ENCODE assay signal across 8 mouse cellular contexts in the genomic region with DNA sequence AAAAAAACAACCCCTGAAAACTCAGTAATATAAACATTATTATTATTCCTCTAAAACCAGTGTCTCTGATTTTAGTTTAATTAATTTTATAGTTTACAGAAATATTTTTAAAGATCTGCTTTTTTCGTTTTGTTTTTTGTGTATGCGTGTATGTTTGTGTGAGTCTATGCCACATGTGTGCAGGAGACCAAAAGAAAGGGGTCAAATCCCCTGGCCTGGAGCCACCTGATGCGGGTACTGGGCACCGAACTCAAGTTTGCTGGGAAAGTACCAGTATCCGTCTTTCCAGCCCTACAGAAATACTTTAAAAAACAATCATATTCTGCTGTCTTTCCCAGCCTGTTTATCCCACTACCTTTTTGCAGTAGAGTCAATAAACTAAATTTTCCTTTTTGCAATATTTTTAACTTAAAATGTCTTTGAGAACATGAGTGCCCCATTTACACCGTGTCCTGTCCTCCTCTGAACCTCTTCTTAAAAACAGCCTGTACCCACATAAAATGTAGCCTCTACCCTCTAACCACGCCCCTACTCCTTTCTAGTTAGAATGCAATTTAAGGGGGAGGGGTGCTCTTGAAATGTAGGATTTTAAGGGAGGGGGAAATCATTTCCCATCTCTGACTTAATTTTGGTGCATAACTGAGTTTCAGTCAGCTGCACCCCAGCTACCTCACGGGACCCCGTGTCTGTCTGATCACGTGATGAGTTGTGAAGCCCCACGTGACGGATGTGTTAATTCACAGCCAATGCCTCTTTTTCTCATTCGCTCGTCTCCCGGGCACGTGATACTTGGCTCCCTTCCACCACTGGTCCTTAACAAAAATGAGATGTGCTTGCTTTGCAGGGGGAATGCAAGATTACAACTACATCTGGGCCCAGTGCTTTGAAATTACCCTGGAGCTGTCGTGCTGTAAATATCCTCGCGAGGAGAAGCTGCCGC. TPM values are rescaled to one million over a fixed set of nuclear protein-coding genes. Genes with fewer than 3 reads are reported as not detected.
DNase-seq lines count a peak whose midpoint lies in the region; ATAC-seq and TF ChIP-seq lines count a peak whose summit lies in the region.

No protein-coding gene starts in this region.

- H3K27me3 ChIP-seq in forebrain, postnatal 0 days (ENCODE audit: insufficient read depth, low read length), result no peaks in the 10 kb centered on the region
- no peaks in the 10 kb centered on the region for H3K27me3 ChIP-seq in lung, embryonic 14.5 days (ENCODE audit: insufficient read depth, low read length)

- peak overlapping the region; percentile 34 for H3K4me3 ChIP-seq in forebrain, postnatal 0 days (ENCODE audit: low read depth, low read length)
- H3K4me3 ChIP-seq in lung, embryonic 14.5 days (ENCODE audit: low read depth, low read length), result no peak overlapping the region

- no peak for TF ChIP-seq CTCF in forebrain, postnatal 0 days (IDR thresholded peaks at IDR 0.05; ENCODE audit: low read depth)
- no peak for TF ChIP-seq CTCF in lung, embryonic 14.5 days (IDR thresholded peaks at IDR 0.05; ENCODE audit: low read depth)

- WGBS in forebrain, postnatal 0 days, result 29% methylated on average over 20 of the region's 20 CpGs
- 38% methylated on average over 20 of the region's 20 CpGs for WGBS in lung, embryonic 14.5 days

- DNase-seq in ES-CJ7 (ENCODE audit: low read depth, low spot score), result peak; percentile 63
- DNase-seq in cerebellum, adult 18-20 months, result peak; percentile 80 to 87
- peak; percentile 96 for DNase-seq in forebrain, postnatal 0 days
- peak; percentile 42 to 45 for DNase-seq in heart, postnatal 36 days
- DNase-seq in layer of hippocampus, adult 18-20 months (ENCODE audit: low spot score in 2 of 2), result peak; percentile 72 to 91
- DNase-seq in lung, embryonic 14.5 days, result peak; percentile 86
- peak; percentile 79 for DNase-seq in thymus, postnatal 25 days

- H3K9ac ChIP-seq in forebrain, postnatal 0 days, result peak overlapping the region; percentile 47
- no peak overlapping the region for H3K9ac ChIP-seq in lung, embryonic 14.5 days

- intact Hi-C loops in heart, postnatal 36 days (cut with DNase I), result loop anchor here (5.0 kb wide), 2 partner anchors 48 to 313 kb away; a partner anchor contains a TSS

- H3K4me2 ChIP-seq in forebrain, postnatal 0 days (ENCODE audit: low read depth), result peak overlapping the region; percentile 54
- peak overlapping the region; percentile 50 for H3K4me2 ChIP-seq in lung, embryonic 14.5 days

- peak; percentile 91 for ATAC-seq in forebrain, postnatal 0 days
- peak; percentile 45; the same call in 1 of the 2 replicates for ATAC-seq in lung, embryonic 14.5 days (ENCODE audit: insufficient read depth)
- ATAC-seq in neutrophil, adult 5-6 weeks (ENCODE audit: extremely low read depth, insufficient number of reproducible peaks, low FRiP score, poor library complexity, severe bottlenecking), result 0 out of 2 replicates have a peak, but pooled peaks have one; percentile 34

- peaks cover 3% of the 10 kb centered on the region; the same call in 1 of the 2 replicates for H3K4me1 ChIP-seq in forebrain, postnatal 0 days (ENCODE audit: insufficient read depth)
- peaks cover 6% of the 10 kb centered on the region; the same call in 1 of the 2 replicates for H3K4me1 ChIP-seq in lung, embryonic 14.5 days (ENCODE audit: insufficient read depth)

- peak overlapping the region; percentile 82 for H3K27ac ChIP-seq in forebrain, postnatal 0 days (ENCODE audit: low read depth, low read length)
- H3K27ac ChIP-seq in lung, embryonic 14.5 days (ENCODE audit: low read depth), result no peak overlapping the region

- H3K9me3 ChIP-seq in forebrain, postnatal 0 days (ENCODE audit: low read length), result no peaks in the 10 kb centered on the region
- H3K9me3 ChIP-seq in lung, embryonic 14.5 days (ENCODE audit: low read depth, low read length), result no peaks in the 10 kb centered on the region

- H3K36me3 ChIP-seq in forebrain, postnatal 0 days (ENCODE audit: insufficient read depth), result no peaks in the 10 kb centered on the region
- no peaks in the 10 kb centered on the region for H3K36me3 ChIP-seq in lung, embryonic 14.5 days (ENCODE audit: insufficient read depth)

RNA-seq across cellular contexts. Expression of a gene that starts 35.2 kb away (rescaled TPM):
- 51.3 and 77.3 TPM in 2 replicates for total RNA-seq in forebrain, postnatal 0 days (2014; rRNA removed)
- polyA plus RNA-seq in forebrain, postnatal 0 days (2015; fragmentation: Nextera tagmentation; extraction: Ambion mirVana), result 16.6 and 30.2 TPM in 2 replicates
- 10 to 100 TPM; 46.9 to 48.2 TPM for total RNA-seq in heart, postnatal 36 days (2021)
- 10 to 100 TPM; 54.3 to 61.9 TPM for total RNA-seq in layer of hippocampus, adult 18-20 months (2021)
- polyA plus RNA-seq in lung, embryonic 14.5 days (2014; fragmentation: Nextera tagmentation; extraction: Ambion mirVana), result 49.1 and 50.5 TPM in 2 replicates
- 159 and 173 TPM in 2 replicates for total RNA-seq in neutrophil, adult 5-6 weeks (2017)

RNA-seq across cellular contexts. Expression of a gene that starts 46.1 kb away (rescaled TPM):
- 3.0 and 3.4 TPM in 2 replicates for total RNA-seq in forebrain, postnatal 0 days (2014; rRNA removed)
- 4.4 and 7.5 TPM in 2 replicates for polyA plus RNA-seq in forebrain, postnatal 0 days (2015; fragmentation: Nextera tagmentation; extraction: Ambion mirVana)
- total RNA-seq in heart, postnatal 36 days (2021), result 1 to 10 TPM; 3.7 to 3.9 TPM
- total RNA-seq in layer of hippocampus, adult 18-20 months (2021), result 10 to 100 TPM in 1 of 2 experiments, 1 to 10 TPM in 1; 8.6 to 10.7 TPM
- polyA plus RNA-seq in lung, embryonic 14.5 days (2014; fragmentation: Nextera tagmentation; extraction: Ambion mirVana), result 23.5 and 25.3 TPM in 2 replicates
- 40.6 and 45.2 TPM in 2 replicates for total RNA-seq in neutrophil, adult 5-6 weeks (2017)

Comparison
In these comparisons a context has a peak if more than half of its experiments do, and no peak if none do; other contexts are left out.
1. DNase-seq: peak in every context shown above with its lines; median percentile 96 in forebrain, postnatal 0 days; 86 in lung, embryonic 14.5 days; 84 in cerebellum, adult 18-20 months; 82 in layer of hippocampus, adult 18-20 months; 79 in thymus, postnatal 25 days; 63 in ES-CJ7; 44 in heart, postnatal 36 days.
2. ATAC-seq: peak in every context shown above with its lines; median percentile 91 in forebrain, postnatal 0 days; 45 in lung, embryonic 14.5 days; 34 in neutrophil, adult 5-6 weeks.